Mouse (Mus musculus) megakaryocyte, embryonic 14.5 days (primary cell): ENCODE measurements around the gene Prpsap1.

Experiments
- FLI1 ChIP-seq: IDR thresholded peaks from 2 replicates; pipeline ENCODE4 v1.6.1; 2012; ENCODE audit warnings: low read length, inconsistent platforms, mixed read lengths
- GATA1 ChIP-seq: IDR thresholded peaks from 3 replicates; pipeline ENCODE4 v1.6.1; 2012; ENCODE audit warnings: mixed read lengths, low read length, inconsistent platforms, borderline replicate concordance

DNA sequence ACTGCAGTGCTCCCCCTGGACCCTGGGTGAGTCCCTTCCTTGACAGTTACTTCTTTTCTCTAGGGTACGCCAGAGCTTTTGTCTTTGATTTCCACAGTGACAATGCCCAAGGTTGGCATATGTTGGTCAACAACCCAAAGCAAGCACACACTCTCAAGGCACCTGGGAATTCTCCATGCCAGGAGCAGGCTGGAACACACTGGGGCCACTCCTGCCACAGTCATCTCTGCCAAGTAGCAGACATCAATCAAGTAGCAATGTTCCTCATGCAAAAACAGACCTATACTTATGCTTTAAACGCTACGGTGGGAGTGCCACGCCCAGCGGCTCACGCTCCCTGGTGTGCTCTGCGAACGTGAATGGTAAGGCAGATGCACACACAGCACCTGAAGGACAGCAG is 13.0 kb downstream of the Prpsap1 start:
- TF ChIP-seq GATA1 = no peak
- no peak for TF ChIP-seq FLI1
